Mouse (Mus musculus): Measurements from ENCODE around the gene Sat1. TPM values are rescaled to one million over a fixed set of nuclear protein-coding genes. Genes with fewer than 3 reads are reported as not detected.

Sat1 gene
- total RNA-seq, 4 experiments from 2014 or later, result 112 to 145 (median 136) TPM

DNA sequence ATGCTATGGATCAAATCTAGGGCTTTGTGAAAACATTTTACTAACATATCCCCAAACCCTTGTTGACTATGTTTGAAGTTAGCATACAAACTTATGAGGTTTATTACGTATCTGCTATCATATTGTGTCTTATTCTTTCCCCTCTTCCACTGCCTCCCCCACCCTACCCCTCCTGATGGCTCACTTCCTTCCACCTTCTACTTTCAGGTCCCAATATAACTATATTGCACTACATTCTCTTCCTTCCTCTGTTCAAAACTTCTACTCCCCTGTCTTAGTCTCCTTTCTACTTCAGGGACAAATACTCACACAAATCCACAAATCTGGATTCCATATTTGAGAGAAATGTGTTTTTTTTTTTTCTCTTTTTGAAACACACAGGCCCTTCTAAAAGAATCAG lies 52.7 kb downstream of the Sat1 start:
- no peak for DNase-seq

Other genes starting within 250 kb of the Sat1 start
- gene Magea8, start 220.6 kb downstream of the Sat1 start, total RNA-seq (2022), result not detected
- gene Magea5, start 153.3 kb downstream of the Sat1 start, total RNA-seq (2022), result not detected
- not detected for gene Magea1, start 126.7 kb downstream of the Sat1 start, total RNA-seq (2022)
- gene Magea2, start 122.8 kb downstream of the Sat1 start, total RNA-seq (2022), result not detected
- not detected for gene Cldn34b2, start 88.0 kb downstream of the Sat1 start, total RNA-seq (2022)
- 10 to 100 TPM; 46.2 to 52.9 (median 49.2) TPM for gene Acot9, start 46.0 kb upstream of the Sat1 start, total RNA-seq (2022)
- gene Prdx4, start 124.3 kb upstream of the Sat1 start, total RNA-seq (2022), result 10 to 100 TPM; 23.2 to 31.9 (median 28.9) TPM